Mouse (Mus musculus) hindbrain, embryonic 15.5 days (tissue): Measurements from ENCODE around the gene Dcaf8. TPM values are rescaled to one million over a fixed set of nuclear protein-coding genes. Genes with fewer than 3 reads are reported as not detected.

Experiments
- ATAC-seq: fragments of 200-750 bp; cut with Nextera tagmentation; 2 replicates; pipeline ENCODE4 v1.8.0; 2017; ENCODE audit warnings: low read depth, moderate number of reproducible peaks, moderate TSS enrichment; ENCODE audit not compliant: low FRiP score
- H3K27ac ChIP-seq: fragments of 300-500 bp; sonication (generic); replicated peaks from 2 replicates; pipeline ENCODE4 v1.5.1; 2015; ENCODE audit warnings: mild to moderate bottlenecking, inconsistent platforms
- H3K27me3 ChIP-seq: fragments of 300-500 bp; sonication (generic); 2 replicates; pipeline ENCODE4 v1.6.1; 2015; ENCODE audit warnings: control low read depth, inconsistent platforms
- H3K36me3 ChIP-seq: fragments of 300-500 bp; sonication (generic); 2 replicates; pipeline ENCODE4 v1.6.1; 2015; ENCODE audit warnings: control low read depth, inconsistent platforms
- H3K4me1 ChIP-seq: fragments of 300-500 bp; sonication (generic); replicated peaks from 2 replicates; pipeline ENCODE4 v1.6.1; 2015; ENCODE audit warnings: control low read depth, inconsistent platforms
- H3K4me2 ChIP-seq: fragments of 300-500 bp; sonication (generic); 2 replicates; pipeline ENCODE4 v1.6.1; 2015; ENCODE audit warnings: moderate library complexity, mild to moderate bottlenecking, inconsistent platforms
- H3K4me3 ChIP-seq: fragments of 300-500 bp; sonication (generic); 2 replicates; pipeline ENCODE4 v1.5.1; 2015; ENCODE audit warnings: mild to moderate bottlenecking, inconsistent platforms
- H3K9ac ChIP-seq: fragments of 300-500 bp; sonication (generic); 2 replicates; pipeline ENCODE4 v1.6.1; 2015; ENCODE audit warnings: inconsistent platforms
- H3K9me3 ChIP-seq: fragments of 300-500 bp; sonication (generic); 2 replicates; pipeline ENCODE4 v1.6.1; 2016; ENCODE audit warnings: control low read depth, inconsistent platforms
- WGBS: fragments of 180-500 bp; shearing (Covaris S2); methylation state at CpG from one replicate; pipeline ENCODE4 v1.1.7; 2015; 5-methylcytosine and 5-hydroxymethylcytosine counted together
- polyA plus RNA-seq: library from polyadenylated mRNA; unstranded; fragments of >200 nt; fragmentation: Nextera tagmentation; extraction: Ambion mirVana; gene quantifications from 2 replicates; pipeline ENCODE4 v1.2.1, GENCODE M21; 2015

Dcaf8 gene
- polyA plus RNA-seq, 1 experiment from 2014 or later = 84.6 TPM

GRCm38 (mm10) chr1:172148955-172149815, 1.3 kb downstream of the Dcaf8 start:
- Histone ChIP-seq H3K4me3 (peak overlapping the region; percentile 75), H3K9me3 (no peaks in the 10 kb centered on the region), H3K4me2 (peak overlapping the region; percentile 66), H3K36me3 (peaks cover 26% of the 10 kb centered on the region), H3K27me3 (no peaks in the 10 kb centered on the region), H3K4me1 (peaks cover 21% of the 10 kb centered on the region), H3K27ac (peak overlapping the region; percentile 89), H3K9ac (peak overlapping the region; percentile 85)
- ATAC-seq = no peak
- 22% methylated on average over 19 of the region's 19 CpGs for WGBS

DNA sequence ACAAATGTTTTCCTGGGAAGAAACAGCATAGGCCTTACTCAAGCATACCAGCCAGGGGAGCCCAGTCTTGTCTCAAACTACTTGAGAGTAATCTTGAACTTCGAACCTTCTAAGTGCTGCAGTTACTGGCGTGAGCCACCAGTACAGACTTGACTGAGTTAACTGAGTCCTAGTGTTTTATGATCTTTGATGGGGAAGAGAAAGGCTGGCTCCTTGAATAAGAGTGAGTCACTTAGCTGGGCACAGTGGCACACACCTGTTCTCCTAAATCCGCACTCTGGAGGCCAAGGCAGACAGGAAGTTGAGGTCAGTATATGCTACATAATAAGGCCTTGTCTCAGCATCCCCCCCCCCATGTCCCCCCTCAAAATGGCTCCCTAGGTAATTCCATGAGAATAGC, 6.7 kb downstream of the Dcaf8 start:
- 93% methylated on average over 3 of the region's 3 CpGs for WGBS
- H3K9ac ChIP-seq = no peak overlapping the region
- no peak overlapping the region for H3K27ac ChIP-seq
- H3K4me2 ChIP-seq = no peak overlapping the region
- peaks cover 8% of the 10 kb centered on the region for H3K4me1 ChIP-seq
- H3K36me3 ChIP-seq = peaks cover 36% of the 10 kb centered on the region
- H3K9me3 ChIP-seq = no peaks in the 10 kb centered on the region
- no peaks in the 10 kb centered on the region for H3K27me3 ChIP-seq
- H3K4me3 ChIP-seq = no peak overlapping the region
- ATAC-seq = no peak

DNA sequence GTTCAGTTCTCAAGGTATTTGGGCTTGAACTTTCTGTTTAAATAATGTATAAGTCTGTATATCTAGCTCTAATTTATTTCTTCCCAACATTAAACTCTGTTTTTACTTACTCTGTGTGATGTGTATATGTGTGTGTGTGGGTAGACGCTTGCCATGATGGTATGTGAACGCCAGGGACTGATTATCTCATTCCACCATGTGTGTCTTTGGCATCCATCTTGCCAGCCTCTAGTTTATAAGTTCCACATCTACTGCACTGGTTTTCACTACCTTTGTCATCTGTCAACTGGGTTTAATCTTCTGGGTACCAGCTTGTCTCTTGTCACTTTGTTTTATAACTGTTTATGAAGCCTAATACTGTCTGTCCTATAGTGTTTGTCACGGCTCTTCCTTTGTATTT, 7.6 kb downstream of the Dcaf8 start:
- no peak overlapping the region for H3K27ac ChIP-seq
- no peak for ATAC-seq
- H3K9ac ChIP-seq = no peak overlapping the region
- peaks cover 34% of the 10 kb centered on the region for H3K36me3 ChIP-seq
- H3K27me3 ChIP-seq = no peaks in the 10 kb centered on the region
- no peak overlapping the region for H3K4me2 ChIP-seq
- no peaks in the 10 kb centered on the region for H3K9me3 ChIP-seq
- no peak overlapping the region for H3K4me3 ChIP-seq
- H3K4me1 ChIP-seq = no peaks in the 10 kb centered on the region
- 95% methylated on average over 3 of the region's 3 CpGs for WGBS

DNA sequence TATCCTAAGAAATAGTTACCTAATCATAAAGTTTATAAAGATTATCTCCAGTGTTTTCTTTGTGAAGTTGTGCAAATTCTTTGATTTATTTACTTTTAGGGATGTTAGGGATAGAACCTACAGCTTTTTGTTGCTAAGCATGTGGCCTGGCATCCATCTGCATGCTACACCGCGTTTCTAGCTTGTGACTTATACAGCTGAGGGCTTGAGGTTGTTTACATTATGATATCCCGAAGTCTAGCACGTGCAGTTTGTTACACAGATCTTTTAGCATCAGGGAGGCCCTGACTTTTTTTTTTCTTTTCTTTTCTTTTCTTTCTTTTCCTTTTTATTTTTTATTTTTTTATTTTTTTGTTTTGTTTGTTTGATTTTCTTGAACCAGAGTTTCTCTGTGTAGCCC, 12.1 kb downstream of the Dcaf8 start:
- ATAC-seq = no peak
- no peaks in the 10 kb centered on the region for H3K27me3 ChIP-seq
- H3K4me3 ChIP-seq = no peak overlapping the region
- H3K9ac ChIP-seq = no peak overlapping the region
- H3K4me2 ChIP-seq = no peak overlapping the region
- H3K9me3 ChIP-seq = no peaks in the 10 kb centered on the region
- peaks cover 6% of the 10 kb centered on the region for H3K36me3 ChIP-seq
- WGBS = 73% methylated on average over 4 of the region's 4 CpGs
- H3K27ac ChIP-seq = no peak overlapping the region
- H3K4me1 ChIP-seq = peaks cover 4% of the 10 kb centered on the region; the same call in 1 of the 2 replicates

DNA sequence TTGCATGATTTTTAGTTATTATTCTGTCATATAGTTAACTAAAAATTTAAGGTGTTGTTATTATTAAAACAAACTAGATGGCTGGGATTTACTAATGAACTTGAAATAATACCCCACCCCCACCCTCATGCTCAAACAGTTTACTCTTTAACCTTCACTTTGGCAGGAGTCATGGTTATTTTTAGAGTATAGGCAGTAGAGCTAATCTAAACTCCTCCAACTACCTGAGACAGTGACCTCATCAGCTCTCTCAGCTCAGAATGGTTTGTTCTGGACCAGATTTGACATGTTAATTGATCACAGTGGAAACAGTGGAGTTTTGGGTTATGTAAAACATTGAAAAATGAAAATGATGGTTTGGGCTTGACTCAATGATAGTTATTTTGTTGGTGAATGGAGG, 12.6 kb downstream of the Dcaf8 start:
- Histone ChIP-seq H3K4me1 (peaks cover 4% of the 10 kb centered on the region; the same call in 1 of the 2 replicates), H3K27ac (no peak overlapping the region), H3K9ac (no peak overlapping the region), H3K9me3 (no peaks in the 10 kb centered on the region), H3K4me3 (no peak overlapping the region), H3K4me2 (no peak overlapping the region), H3K36me3 (peaks cover 6% of the 10 kb centered on the region), H3K27me3 (no peaks in the 10 kb centered on the region)
- ATAC-seq = no peak

DNA sequence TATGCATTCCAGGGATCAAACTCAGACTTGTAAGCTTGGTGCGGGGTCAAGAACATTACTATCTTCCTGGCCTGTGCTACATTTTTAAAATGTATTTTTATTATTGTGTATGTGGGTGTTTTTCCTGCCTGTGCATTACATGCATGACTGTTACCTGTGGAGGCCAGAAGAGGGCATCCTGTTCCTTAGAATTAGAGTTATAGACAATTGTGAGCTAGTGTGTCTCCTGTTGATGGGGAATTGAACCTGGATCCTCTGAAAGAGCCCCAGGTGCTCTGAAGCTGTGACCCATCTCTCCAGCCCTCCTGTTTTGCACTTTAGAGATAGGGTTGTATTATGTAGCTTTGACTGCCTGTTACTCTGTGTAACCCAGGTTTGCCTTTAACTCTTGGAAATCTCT, 14.1 kb downstream of the Dcaf8 start:
- WGBS = 89% methylated on average over 1 of the region's 1 CpGs
- Histone ChIP-seq H3K9ac (no peak overlapping the region), H3K27me3 (no peaks in the 10 kb centered on the region), H3K4me3 (no peak overlapping the region), H3K27ac (no peak overlapping the region), H3K36me3 (peaks cover 10% of the 10 kb centered on the region), H3K4me1 (peaks cover 4% of the 10 kb centered on the region; the same call in 1 of the 2 replicates), H3K9me3 (no peaks in the 10 kb centered on the region), H3K4me2 (no peak overlapping the region)
- no peak for ATAC-seq

DNA sequence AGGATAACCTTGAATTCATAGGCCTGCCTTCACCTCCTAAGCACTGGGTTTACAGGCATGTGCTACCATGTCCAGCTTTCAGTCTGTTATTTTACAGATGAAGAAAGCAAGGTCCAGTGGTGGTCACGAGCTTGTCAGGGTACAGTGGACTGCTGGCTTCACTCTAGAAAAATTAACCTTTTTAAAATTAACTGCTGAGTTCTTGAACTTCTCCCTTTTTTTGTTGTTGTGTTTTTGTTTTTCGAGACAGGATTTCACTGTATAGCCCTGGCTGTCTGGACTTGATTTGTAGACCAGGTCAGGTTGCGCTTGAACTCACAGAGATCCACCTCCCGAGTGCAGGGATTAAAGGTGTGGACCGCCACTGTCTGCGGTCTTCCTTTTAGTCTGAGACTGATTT, 15.1 kb downstream of the Dcaf8 start:
- no peak for ATAC-seq
- no peak overlapping the region for H3K4me3 ChIP-seq
- no peak overlapping the region for H3K27ac ChIP-seq
- H3K36me3 ChIP-seq = peaks cover 19% of the 10 kb centered on the region
- no peak overlapping the region for H3K4me2 ChIP-seq
- 90% methylated on average over 6 of the region's 6 CpGs for WGBS
- peaks cover 4% of the 10 kb centered on the region; the same call in 1 of the 2 replicates for H3K4me1 ChIP-seq
- no peaks in the 10 kb centered on the region for H3K9me3 ChIP-seq
- H3K27me3 ChIP-seq = no peaks in the 10 kb centered on the region
- H3K9ac ChIP-seq = no peak overlapping the region

DNA sequence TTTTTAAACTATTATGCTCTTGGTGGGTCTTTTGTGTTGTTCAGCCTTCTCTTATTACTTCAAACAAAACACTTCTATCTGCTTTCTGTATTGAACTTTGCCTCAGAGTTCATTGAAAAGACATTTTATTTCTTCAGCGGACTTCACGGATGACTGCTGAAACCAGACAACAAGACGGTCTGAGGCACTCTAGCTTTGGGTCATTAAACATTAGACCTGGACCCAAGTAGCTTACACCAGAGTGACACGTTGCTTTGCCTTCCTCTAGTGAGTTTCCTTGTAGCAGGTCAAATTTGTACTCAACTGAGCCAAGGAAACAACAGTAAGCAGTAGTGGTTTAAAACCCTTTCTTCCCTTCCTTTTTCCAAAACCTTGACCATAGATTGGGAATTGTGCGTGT, 20.0 kb downstream of the Dcaf8 start:
- H3K27me3 ChIP-seq = no peaks in the 10 kb centered on the region
- no peak for ATAC-seq
- 79% methylated on average over 5 of the region's 5 CpGs for WGBS
- peaks cover 53% of the 10 kb centered on the region for H3K36me3 ChIP-seq
- no peaks in the 10 kb centered on the region for H3K9me3 ChIP-seq
- H3K9ac ChIP-seq = no peak overlapping the region
- H3K4me3 ChIP-seq = no peak overlapping the region
- H3K4me1 ChIP-seq = peaks cover 4% of the 10 kb centered on the region; the same call in 1 of the 2 replicates
- H3K27ac ChIP-seq = no peak overlapping the region
- no peak overlapping the region for H3K4me2 ChIP-seq

DNA sequence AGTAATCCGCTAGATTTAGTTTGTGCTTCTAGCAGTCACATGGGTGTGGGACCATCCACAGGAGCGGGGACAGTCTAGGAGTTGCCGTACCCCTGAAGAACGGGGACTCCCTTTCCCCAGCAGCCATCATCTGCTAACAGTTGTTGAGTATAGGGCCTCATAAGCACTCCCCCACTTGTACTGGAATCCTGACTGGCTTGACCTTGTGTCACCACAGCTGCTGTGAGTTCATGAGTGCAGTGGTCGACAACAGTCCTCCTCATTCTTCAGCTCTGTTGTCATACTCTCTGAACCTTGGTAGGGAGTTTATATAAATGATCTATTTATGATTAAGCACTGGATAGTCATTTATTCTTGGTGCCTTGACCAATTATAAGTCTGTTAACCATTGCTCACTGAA, 21.9 kb downstream of the Dcaf8 start:
- no peaks in the 10 kb centered on the region for H3K9me3 ChIP-seq
- H3K4me3 ChIP-seq = no peak overlapping the region
- H3K27me3 ChIP-seq = no peaks in the 10 kb centered on the region
- H3K27ac ChIP-seq = no peak overlapping the region
- 98% methylated on average over 5 of the region's 5 CpGs for whole genome bisulfite sequencing
- no peak overlapping the region for H3K9ac ChIP-seq
- no peak overlapping the region for H3K4me2 ChIP-seq
- no peaks in the 10 kb centered on the region for H3K4me1 ChIP-seq
- peaks cover 70% of the 10 kb centered on the region for H3K36me3 ChIP-seq
- no peak for ATAC-seq

GRCm38 (mm10) chr1:172172381-172172780, 24.5 kb downstream of the Dcaf8 start:
- Histone ChIP-seq H3K27me3 (no peaks in the 10 kb centered on the region), H3K4me2 (no peak overlapping the region), H3K9ac (no peak overlapping the region), H3K4me1 (no peaks in the 10 kb centered on the region), H3K4me3 (no peak overlapping the region), H3K9me3 (no peaks in the 10 kb centered on the region), H3K36me3 (peaks cover 70% of the 10 kb centered on the region), H3K27ac (no peak overlapping the region)
- WGBS = 81% methylated on average over 21 of the region's 21 CpGs
- ATAC-seq = no peak

DNA sequence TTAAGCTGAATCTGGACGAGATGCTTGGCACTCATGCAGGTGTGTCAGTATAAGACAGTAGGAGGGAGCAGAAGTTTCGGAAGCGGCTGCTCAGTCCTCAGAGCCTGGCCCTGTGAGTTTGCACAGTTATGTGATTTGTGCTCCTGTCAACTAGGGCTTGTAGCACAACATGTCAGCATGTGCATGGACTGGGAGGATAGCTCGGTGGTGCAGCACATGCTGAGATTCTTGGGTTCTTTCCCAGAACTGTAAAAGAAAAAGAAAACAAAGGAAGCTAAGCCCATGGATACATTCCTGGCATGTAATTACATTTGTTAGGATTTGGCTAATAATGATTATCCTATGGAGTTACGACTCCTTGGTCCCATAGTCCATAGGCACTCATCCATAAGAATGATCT, 25.3 kb downstream of the Dcaf8 start:
- peaks cover 70% of the 10 kb centered on the region for H3K36me3 ChIP-seq
- H3K4me1 ChIP-seq = no peaks in the 10 kb centered on the region
- no peak for ATAC-seq
- no peak overlapping the region for H3K9ac ChIP-seq
- no peaks in the 10 kb centered on the region for H3K27me3 ChIP-seq
- whole genome bisulfite sequencing = 69% methylated on average over 5 of the region's 5 CpGs
- no peak overlapping the region for H3K4me3 ChIP-seq
- H3K27ac ChIP-seq = no peak overlapping the region
- H3K4me2 ChIP-seq = no peak overlapping the region
- H3K9me3 ChIP-seq = no peaks in the 10 kb centered on the region

- no peak overlapping the region for H3K27ac ChIP-seq
- ATAC-seq = no peak
- H3K27me3 ChIP-seq = no peaks in the 10 kb centered on the region
- no peak overlapping the region for H3K4me2 ChIP-seq
- H3K4me3 ChIP-seq = no peak overlapping the region
- H3K9me3 ChIP-seq = no peaks in the 10 kb centered on the region
- 69% methylated on average over 7 of the region's 7 CpGs for WGBS
- H3K36me3 ChIP-seq = peaks cover 50% of the 10 kb centered on the region
- H3K4me1 ChIP-seq = no peaks in the 10 kb centered on the region
- no peak overlapping the region for H3K9ac ChIP-seq
Measured at GRCm38 (mm10) chr1:172177791-172178190, 29.9 kb downstream of the Dcaf8 start.

DNA sequence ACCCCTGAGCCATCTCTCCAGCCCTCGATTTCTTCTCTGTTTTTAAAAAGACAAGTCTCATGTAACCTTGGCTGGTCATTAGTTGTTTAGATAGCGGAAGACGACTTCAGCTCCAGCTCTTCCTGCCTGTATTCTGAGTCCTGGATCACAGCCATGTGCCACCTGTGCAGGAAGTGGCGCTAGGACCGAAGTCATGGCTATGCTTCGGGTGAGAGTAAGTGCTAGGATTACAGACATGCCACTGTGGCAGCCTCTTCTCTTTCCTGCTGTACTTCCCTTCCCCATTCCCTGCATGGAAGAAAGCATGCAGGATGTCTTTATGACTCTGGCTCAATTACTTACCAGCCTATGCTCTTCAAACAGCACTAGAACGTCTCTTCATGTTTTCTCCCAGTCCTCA, 31.2 kb downstream of the Dcaf8 start:
- H3K27ac ChIP-seq = no peak overlapping the region
- peaks cover 37% of the 10 kb centered on the region for H3K36me3 ChIP-seq
- H3K9me3 ChIP-seq = no peaks in the 10 kb centered on the region
- no peak overlapping the region for H3K9ac ChIP-seq
- no peak overlapping the region for H3K4me2 ChIP-seq
- no peaks in the 10 kb centered on the region for H3K4me1 ChIP-seq
- WGBS = 83% methylated on average over 7 of the region's 7 CpGs
- H3K27me3 ChIP-seq = no peaks in the 10 kb centered on the region
- ATAC-seq = no peak
- H3K4me3 ChIP-seq = no peak overlapping the region
